Mouse (Mus musculus) kidney, postnatal 10 days (tissue): Measurements from ENCODE around the gene Rcbtb1.
"Not testable (repeated sequence)": the region's sequence is repeated elsewhere in the genome, so short reads cannot be mapped to it uniquely, and the experiment has no call there.

ENCODE experiments used
- DNase-seq: peaks from one replicate; pipeline ENCODE4 v3.0.0; 2021; ENCODE audit warnings: mixed read lengths

Gene Rcbtb1

GRCm38 (mm10) chr14:59200711-59201603, at the start of gene Rcbtb1:
Gene Rcbtb1, plus strand, starts transcription at chr14:59201209.
- peak; percentile 95 for DNase-seq

- no peak for DNase-seq
Measured at GRCm38 (mm10) chr14:59155589-59155988, 45.4 kb upstream of the Rcbtb1 start.

- peak; percentile 43 for DNase-seq
Measured at GRCm38 (mm10) chr14:59157016-59157698, 43.9 kb upstream of the Rcbtb1 start.

GRCm38 (mm10) chr14:59178649-59179048, 22.4 kb upstream of the Rcbtb1 start, which contains the start of gene Gm5142:
Gene Gm5142, minus strand, starts transcription at chr14:59178749.
- no peak for DNase-seq

GRCm38 (mm10) chr14:59182732-59183131, 18.3 kb upstream of the Rcbtb1 start:
- DNase-seq, result no peak

GRCm38 (mm10) chr14:59185514-59185913, 15.5 kb upstream of the Rcbtb1 start:
- no peak for DNase-seq

- DNase-seq, result no peak
Measured at GRCm38 (mm10) chr14:59186121-59186520, 14.9 kb upstream of the Rcbtb1 start.

- DNase-seq, result no peak
Measured at GRCm38 (mm10) chr14:59201604-59202215, 701 bp downstream of the Rcbtb1 start.

- DNase-seq, result no peak
Measured at GRCm38 (mm10) chr14:59205461-59205860, 4.5 kb downstream of the Rcbtb1 start.

- DNase-seq, result no peak
Measured at GRCm38 (mm10) chr14:59205976-59206583, 5.1 kb downstream of the Rcbtb1 start.

GRCm38 (mm10) chr14:59209003-59209402, 8.0 kb downstream of the Rcbtb1 start:
- DNase-seq, result no peak

- no peak for DNase-seq
Measured at GRCm38 (mm10) chr14:59209816-59210215, 8.8 kb downstream of the Rcbtb1 start.

- peak; percentile 34 for DNase-seq
Measured at GRCm38 (mm10) chr14:59219241-59219640, 18.2 kb downstream of the Rcbtb1 start.

- DNase-seq, result no peak
Measured at GRCm38 (mm10) chr14:59226240-59226639, 25.2 kb downstream of the Rcbtb1 start.

- no peak for DNase-seq
Measured at GRCm38 (mm10) chr14:59229822-59230221, 28.8 kb downstream of the Rcbtb1 start.

GRCm38 (mm10) chr14:59230331-59230966, 29.4 kb downstream of the Rcbtb1 start:
- DNase-seq, result no peak

GRCm38 (mm10) chr14:59232003-59232402, 31.0 kb downstream of the Rcbtb1 start:
- DNase-seq, result peak; percentile 15

GRCm38 (mm10) chr14:59233635-59234034, 32.6 kb downstream of the Rcbtb1 start:
- no peak for DNase-seq

GRCm38 (mm10) chr14:59250350-59250749, 49.3 kb downstream of the Rcbtb1 start:
- peak; percentile 30 for DNase-seq

- DNase-seq, result not testable (repeated sequence)
Measured at GRCm38 (mm10) chr14:59255861-59256260, 54.9 kb downstream of the Rcbtb1 start.

GRCm38 (mm10) chr14:59260056-59260455, 59.0 kb downstream of the Rcbtb1 start, which contains the start of gene Gm6904:
Gene Gm6904, minus strand, starts transcription at chr14:59260216.
- peak; percentile 10 for DNase-seq

GRCm38 (mm10) chr14:59274961-59275360, 74.0 kb downstream of the Rcbtb1 start:
- not testable (repeated sequence) for DNase-seq
